Mouse (Mus musculus): ENCODE results near the gene Osbpl6. TPM values are rescaled to one million over a fixed set of nuclear protein-coding genes. Genes with fewer than 3 reads are reported as not detected.

Gene Osbpl6
- 10 to 100 TPM in 1 of 2 experiments, under 1 TPM in 1; 0.42 to 11.2 TPM for polyA plus RNA-seq (2017; shearing (Covaris generic))

GRCm38 (mm10) chr2:76406151-76406936, at the start of gene Osbpl6:
TSS of gene Osbpl6 (plus strand) at chr2:76406508.

GRCm38 (mm10) chr2:76360226-76360625, 46.1 kb upstream of the Osbpl6 start, which contains the start of gene Cyct:
TSS of gene Cyct (minus strand) at chr2:76360450.

GRCm38 (mm10) chr2:76369821-76370655, 36.3 kb upstream of the Osbpl6 start, which contains the start of gene Rbm45:
TSS of gene Rbm45 (plus strand) at chr2:76369984.

GRCm38 (mm10) chr2:76647883-76648570, 241.7 kb downstream of the Osbpl6 start, which contains the start of the genes Prkra and Pjvk:
TSS of gene Prkra (minus strand) at chr2:76648015.
TSS of gene Pjvk (plus strand) at chr2:76648476.

Other genes starting within 250 kb of the Osbpl6 start
- 1 to 10 TPM; 4.1 to 6.6 TPM for gene Pde11a, start 67.7 kb upstream of the Osbpl6 start, polyA plus RNA-seq (2017; shearing (Covaris generic))
- not detected for gene Cyct, start 46.1 kb upstream of the Osbpl6 start, polyA plus RNA-seq (2017; shearing (Covaris generic))
- gene Rbm45, start 36.5 kb upstream of the Osbpl6 start, polyA plus RNA-seq (2017; shearing (Covaris generic)), result 10 to 100 TPM in 1 of 2 experiments, 1 to 10 TPM in 1; 8.0 to 12.5 TPM
- 1 to 10 TPM; 6.1 to 8.0 TPM for gene Prkra, start 241.5 kb downstream of the Osbpl6 start, polyA plus RNA-seq (2017; shearing (Covaris generic))
- not detected for gene Pjvk, start 242.0 kb downstream of the Osbpl6 start, polyA plus RNA-seq (2017; shearing (Covaris generic))